Mouse (Mus musculus): ENCODE results near the gene Parp2. TPM values are rescaled to one million over a fixed set of nuclear protein-coding genes. Genes with fewer than 3 reads are reported as not detected.
"Not testable (repeated sequence)": the region's sequence is repeated elsewhere in the genome, so short reads cannot be mapped to it uniquely, and the experiment has no call there.

Gene Parp2
- total RNA-seq, 2 experiments from 2014 or later = 21.0 to 22.7 TPM

GRCm38 (mm10) chr14:50824219-50824618 lies 16.6 kb downstream of the Parp2 start:
- DNase-seq (ENCODE audit: low spot score in 2 of 2) = no peak

- no peak for DNase-seq (ENCODE audit: low spot score in 2 of 2)
Measured at GRCm38 (mm10) chr14:50826579-50826978, 18.9 kb downstream of the Parp2 start.

GRCm38 (mm10) chr14:50829878-50830277 lies 22.2 kb downstream of the Parp2 start:
- DNase-seq (ENCODE audit: low spot score in 2 of 2) = no peak

- no peak for DNase-seq (ENCODE audit: low spot score in 2 of 2)
Measured at GRCm38 (mm10) chr14:50833964-50834363, 26.3 kb downstream of the Parp2 start.

- no peak for DNase-seq (ENCODE audit: low spot score in 2 of 2)
Measured at GRCm38 (mm10) chr14:50834435-50834834, 26.8 kb downstream of the Parp2 start.

- no peak for DNase-seq (ENCODE audit: low spot score in 2 of 2)
Measured at GRCm38 (mm10) chr14:50837236-50837635, 29.6 kb downstream of the Parp2 start.

- no peak for DNase-seq (ENCODE audit: low spot score in 2 of 2)
Measured at GRCm38 (mm10) chr14:50855788-50856187, 48.1 kb downstream of the Parp2 start.

- DNase-seq (ENCODE audit: low spot score in 2 of 2) = no peak
Measured at GRCm38 (mm10) chr14:50862641-50863040, 55.0 kb downstream of the Parp2 start.

GRCm38 (mm10) chr14:50865005-50865404 lies 57.4 kb downstream of the Parp2 start:
- not testable (repeated sequence) for DNase-seq (ENCODE audit: low spot score in 2 of 2)

- no peak for DNase-seq (ENCODE audit: low spot score in 2 of 2)
Measured at GRCm38 (mm10) chr14:50866966-50867365, 59.3 kb downstream of the Parp2 start.

GRCm38 (mm10) chr14:50868211-50868610 lies 60.6 kb downstream of the Parp2 start:
- DNase-seq (ENCODE audit: low spot score in 2 of 2) = no peak

GRCm38 (mm10) chr14:50868656-50869055 lies 61.0 kb downstream of the Parp2 start:
- DNase-seq (ENCODE audit: low spot score in 2 of 2) = no peak

GRCm38 (mm10) chr14:50869889-50870804 lies 62.5 kb downstream of the Parp2 start, which contains the start of gene Tep1:
Gene Tep1, minus strand, starts transcription at chr14:50870560.
- peak; percentile 60 to 73 for DNase-seq (ENCODE audit: low spot score in 2 of 2)

GRCm38 (mm10) chr14:50870805-50871143 lies 63.1 kb downstream of the Parp2 start:
- DNase-seq (ENCODE audit: low spot score in 2 of 2) = peak in 1 of 2 experiments; percentile 6

Other genes starting within 250 kb of the Parp2 start
- gene Olfr744, start 193.0 kb upstream of the Parp2 start, total RNA-seq (2021) = not detected
- not detected for gene Olfr745, start 168.5 kb upstream of the Parp2 start, total RNA-seq (2021)
- gene Olfr746, start 160.8 kb upstream of the Parp2 start, total RNA-seq (2021) = not detected
- gene Olfr747, start 114.6 kb upstream of the Parp2 start, total RNA-seq (2021) = not detected
- gene Olfr748, start 100.5 kb upstream of the Parp2 start, total RNA-seq (2021) = not detected
- gene Olfr749, start 62.7 kb upstream of the Parp2 start, total RNA-seq (2021) = not detected
- 10 to 100 TPM; 29.0 to 35.5 TPM for gene Ttc5, start 22.3 kb upstream of the Parp2 start, total RNA-seq (2021)
- gene Ccnb1ip1, start 109 bp upstream of the Parp2 start, total RNA-seq (2021) = not detected
- 10 to 100 TPM; 22.2 to 25.2 TPM for gene Tep1, start 62.7 kb downstream of the Parp2 start, total RNA-seq (2021)
- gene Klhl33, start 89.7 kb downstream of the Parp2 start, total RNA-seq (2021) = 1 to 10 TPM in 1 of 2 experiments, under 1 TPM in 1; 0.83 to 1.3 TPM
- gene Osgep, start 117.1 kb downstream of the Parp2 start, total RNA-seq (2021) = 10 to 100 TPM; 48.9 to 51.3 TPM
- gene Apex1, start 117.1 kb downstream of the Parp2 start, total RNA-seq (2021) = 10 to 100 TPM; 50.7 to 66.7 TPM
- gene Pip4p1, start 123.0 kb downstream of the Parp2 start, total RNA-seq (2021) = 10 to 100 TPM; 54.8 to 63.0 TPM
- 10 to 100 TPM; 35.0 to 40.3 TPM for gene Pnp, start 123.2 kb downstream of the Parp2 start, total RNA-seq (2021)
- 10 to 100 TPM; 31.9 to 43.9 TPM for gene Gm49342, start 136.7 kb downstream of the Parp2 start, total RNA-seq (2021)
- 1 to 10 TPM; 1.7 to 2.7 TPM for gene Pnp2, start 148.2 kb downstream of the Parp2 start, total RNA-seq (2021)
- gene Rnase10, start 199.9 kb downstream of the Parp2 start, total RNA-seq (2021) = not detected
- not detected for gene Rnase9, start 234.0 kb downstream of the Parp2 start, total RNA-seq (2021)
- gene Rnase11, start 242.3 kb downstream of the Parp2 start, total RNA-seq (2021) = not detected
- gene Rnase12, start 249.8 kb downstream of the Parp2 start, total RNA-seq (2021) = not detected